Mouse (Mus musculus) urinary bladder, postnatal 14 days (tissue): ENCODE results near the gene Sh2b2.
"Not testable (repeated sequence)": the region's sequence is repeated elsewhere in the genome, so short reads cannot be mapped to it uniquely, and the experiment has no call there.

ENCODE experiments used
- DNase-seq: peaks from one replicate; pipeline ENCODE4 v3.0.0; 2021; ENCODE audit warnings: low spot score

Sh2b2 gene

DNA sequence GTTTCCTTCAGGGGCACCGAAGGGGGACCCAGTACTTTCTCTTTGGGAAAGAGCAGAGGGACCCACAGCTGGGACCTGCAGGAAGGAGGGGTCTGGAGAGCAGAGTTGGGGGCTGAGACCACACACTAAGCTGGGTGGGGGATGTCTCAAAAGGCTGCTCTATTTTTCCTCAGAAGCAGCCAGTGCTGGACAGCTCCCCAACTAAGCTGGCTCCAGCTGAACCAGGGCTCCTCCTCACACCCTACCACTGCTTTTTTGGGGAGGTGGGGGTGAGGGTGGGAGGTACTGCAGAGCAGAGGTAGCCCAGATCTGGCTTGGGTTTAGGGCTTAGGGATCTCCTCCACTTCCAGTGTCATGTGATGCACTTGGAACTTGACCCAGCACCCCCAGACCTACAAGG, 6.0 kb downstream of the Sh2b2 start:
- DNase-seq, result no peak

DNA sequence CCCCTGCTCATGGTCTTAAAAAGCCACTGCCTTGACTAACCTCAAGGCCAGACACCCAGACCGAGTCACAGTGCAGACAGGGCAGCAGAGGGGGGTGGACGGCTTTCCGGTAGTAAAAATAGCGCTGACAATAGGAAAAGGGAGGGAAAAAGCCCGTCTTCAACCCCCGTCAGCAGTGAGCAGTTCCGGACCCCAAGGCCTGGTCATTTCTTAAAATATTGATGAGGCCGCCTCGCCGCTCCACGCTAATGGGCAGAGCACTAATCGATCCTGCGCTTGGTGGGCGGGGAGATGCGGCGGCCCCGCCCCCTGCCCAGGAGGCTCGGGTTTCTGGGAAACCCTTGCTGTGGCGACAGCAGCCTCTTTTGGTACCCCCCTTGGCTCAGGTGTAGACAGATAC, 8.7 kb downstream of the Sh2b2 start:
- no peak for DNase-seq

DNA sequence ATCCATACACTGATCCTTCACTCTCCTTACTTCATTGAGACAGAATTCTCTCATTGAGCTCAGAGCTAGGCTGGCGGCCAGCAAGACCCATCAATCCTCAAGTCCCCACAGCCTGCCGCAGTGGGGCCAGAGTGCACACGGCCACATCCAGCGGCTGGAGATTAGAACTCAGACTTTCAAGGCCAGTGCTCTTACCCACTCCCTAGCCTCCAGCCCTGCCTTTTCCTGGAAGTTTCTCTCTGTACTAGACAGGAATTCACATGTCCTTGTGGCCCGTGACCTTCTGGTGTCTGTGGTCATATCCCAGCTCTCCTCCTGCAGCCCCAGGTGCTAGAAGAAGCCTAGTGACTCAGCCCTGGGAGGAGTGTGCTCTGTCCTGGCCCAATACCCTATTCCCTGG, 9.7 kb downstream of the Sh2b2 start:
- DNase-seq, result no peak

DNA sequence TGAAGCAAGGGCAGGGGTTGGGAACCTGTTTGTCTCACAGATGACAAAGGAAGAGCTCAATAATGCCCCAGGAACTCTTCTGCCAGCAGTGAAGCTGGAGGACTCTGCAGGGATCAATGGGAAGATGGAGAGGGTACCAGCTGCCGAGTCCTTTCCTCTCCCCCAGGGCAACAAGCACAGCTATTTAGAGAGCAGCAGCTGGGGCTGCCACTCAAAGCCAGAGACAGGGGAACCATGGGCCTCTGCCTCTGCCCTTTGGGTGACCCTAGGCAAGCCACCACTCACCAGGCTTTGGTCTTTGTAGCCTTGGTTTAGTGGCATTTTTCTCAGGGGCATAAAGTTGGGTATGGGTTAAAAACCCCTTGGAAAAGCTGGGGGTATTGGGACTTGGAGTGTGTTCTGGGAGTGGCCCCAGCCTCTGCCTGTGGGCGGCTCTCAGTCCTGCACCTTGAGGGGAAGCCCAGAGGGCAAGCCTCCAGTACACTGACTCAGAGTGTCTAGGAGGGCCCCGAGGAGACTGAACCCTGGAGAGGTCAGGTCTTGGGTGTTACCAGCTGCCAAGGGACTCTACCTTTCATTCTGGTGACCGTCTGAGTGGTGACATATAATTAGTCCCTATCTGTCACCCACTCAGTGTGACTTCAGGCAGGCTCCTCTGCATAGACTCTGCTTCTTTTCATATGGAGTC, 15.9 kb downstream of the Sh2b2 start:
- no peak for DNase-seq

DNA sequence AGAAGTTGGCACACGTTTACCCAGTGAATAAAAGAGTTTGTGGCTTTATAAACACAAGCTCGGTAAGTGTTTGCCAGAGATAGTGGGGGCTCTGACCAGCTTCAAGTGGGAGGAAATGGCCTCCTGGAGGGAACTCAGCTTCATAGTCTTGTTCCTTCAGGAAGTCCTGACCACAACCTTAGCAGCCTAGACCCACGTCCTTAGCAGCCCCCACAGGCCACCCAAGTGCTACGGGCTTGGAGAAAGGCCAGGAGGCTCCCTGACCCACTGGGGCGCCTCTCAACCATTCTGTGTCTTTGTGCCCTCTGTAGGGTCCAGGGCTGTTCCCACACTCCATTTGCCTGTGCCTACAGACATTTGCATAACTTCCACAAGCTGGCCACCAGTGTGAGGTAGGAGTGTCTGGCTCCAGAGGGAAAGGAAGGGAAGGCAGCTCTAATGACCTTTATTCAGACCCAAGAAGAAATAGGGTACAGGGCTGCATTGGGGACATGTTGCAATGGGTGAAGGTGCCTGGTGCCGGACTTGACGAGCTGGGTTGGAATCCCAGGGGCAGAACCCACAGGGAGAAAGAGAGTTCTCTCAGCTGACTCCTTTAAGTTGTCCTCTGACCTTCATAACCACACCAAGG, 20.0 kb downstream of the Sh2b2 start:
- no peak for DNase-seq

DNA sequence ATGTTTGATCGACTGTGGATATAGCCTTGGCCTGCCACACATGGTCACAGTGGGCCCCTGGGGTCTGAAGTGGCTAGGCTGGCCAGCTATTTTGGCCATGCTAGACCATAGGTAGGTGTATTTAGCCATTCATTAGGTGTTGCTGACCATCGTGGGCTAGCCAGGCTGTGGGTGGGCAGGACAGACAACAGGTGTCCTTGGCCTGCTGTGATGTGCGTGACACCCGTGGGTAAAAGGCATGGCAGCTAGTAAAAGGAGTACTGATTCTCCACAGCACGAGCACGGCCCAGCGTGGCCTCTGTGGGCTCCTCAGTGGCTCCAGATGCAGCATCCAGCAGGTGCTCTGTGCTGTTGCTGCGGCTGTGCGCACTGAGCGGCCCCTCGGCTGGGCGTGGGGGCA, 27.8 kb downstream of the Sh2b2 start:
- no peak for DNase-seq

DNA sequence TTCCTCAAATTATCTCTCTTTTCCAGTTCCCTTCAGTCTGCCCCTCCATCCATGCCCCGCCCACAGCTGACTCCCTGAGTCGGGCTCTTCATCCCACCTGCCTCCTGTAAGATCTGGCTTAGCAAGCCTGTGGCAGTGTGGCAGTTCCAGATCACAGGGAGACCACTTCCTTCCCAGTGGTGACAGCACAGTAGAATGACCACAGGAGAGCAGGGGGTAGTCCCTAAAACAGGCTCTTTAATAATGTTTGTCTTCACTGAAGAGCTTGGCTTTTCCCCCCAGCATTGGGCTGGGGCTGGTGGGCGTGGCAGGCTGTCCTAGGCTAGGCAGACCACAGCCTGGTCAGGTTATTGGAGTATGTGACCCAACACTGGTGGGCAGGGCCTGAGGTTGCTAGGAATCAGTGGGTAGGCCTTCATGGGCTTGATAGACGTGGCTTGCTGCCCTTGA, 28.4 kb downstream of the Sh2b2 start:
- no peak for DNase-seq

DNA sequence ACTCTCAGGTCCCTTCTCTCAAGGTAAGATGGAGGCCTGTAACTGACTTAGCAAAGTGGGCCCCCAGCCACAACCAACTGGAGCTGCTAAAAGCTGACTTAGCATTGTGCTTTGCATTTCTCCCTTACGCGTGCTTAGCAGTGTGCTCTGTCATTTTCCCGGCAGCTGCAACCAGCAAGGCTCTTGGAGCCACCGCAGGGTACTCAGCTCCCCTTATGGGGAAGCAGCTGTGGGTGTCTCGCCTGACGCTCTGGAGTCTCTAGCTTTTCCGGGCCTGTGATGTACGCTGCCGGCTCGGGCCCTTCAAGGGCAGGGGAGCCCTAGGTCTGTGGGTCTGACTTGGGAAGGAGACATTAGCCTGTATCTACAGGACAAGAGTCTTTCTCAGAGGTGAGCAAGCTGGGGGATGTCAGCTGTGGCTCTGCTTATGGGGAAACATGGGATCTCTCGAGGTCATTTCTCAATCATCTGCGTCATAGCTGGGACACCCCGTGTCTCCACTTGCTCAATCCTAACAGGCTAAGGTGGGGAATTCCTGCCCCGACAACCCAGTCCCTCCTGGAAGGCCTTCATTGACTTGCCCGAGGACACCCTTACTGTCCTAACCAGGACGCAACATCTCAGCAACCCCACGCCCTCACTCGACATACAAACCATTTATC, 29.2 kb downstream of the Sh2b2 start:
- DNase-seq, result no peak

DNA sequence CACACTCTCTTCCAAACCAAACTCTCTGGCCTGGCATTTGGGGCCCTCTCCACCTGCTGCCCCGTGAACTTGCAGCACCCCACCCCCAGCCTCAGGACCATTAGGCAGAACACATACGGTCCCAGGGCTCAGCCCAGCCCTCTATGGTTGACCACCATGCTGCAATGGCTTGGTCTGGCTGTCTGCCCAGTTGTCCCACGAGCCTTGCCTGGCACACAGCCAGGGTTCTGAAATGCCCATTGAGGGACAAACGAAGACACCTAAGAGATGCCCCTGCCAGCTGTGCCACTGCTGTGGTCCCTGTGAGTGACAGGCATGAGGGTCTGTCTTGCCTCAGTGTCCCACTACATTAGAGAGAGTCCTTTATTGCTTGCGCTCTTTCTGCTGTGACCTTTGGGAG, 30.4 kb downstream of the Sh2b2 start:
- DNase-seq, result no peak

DNA sequence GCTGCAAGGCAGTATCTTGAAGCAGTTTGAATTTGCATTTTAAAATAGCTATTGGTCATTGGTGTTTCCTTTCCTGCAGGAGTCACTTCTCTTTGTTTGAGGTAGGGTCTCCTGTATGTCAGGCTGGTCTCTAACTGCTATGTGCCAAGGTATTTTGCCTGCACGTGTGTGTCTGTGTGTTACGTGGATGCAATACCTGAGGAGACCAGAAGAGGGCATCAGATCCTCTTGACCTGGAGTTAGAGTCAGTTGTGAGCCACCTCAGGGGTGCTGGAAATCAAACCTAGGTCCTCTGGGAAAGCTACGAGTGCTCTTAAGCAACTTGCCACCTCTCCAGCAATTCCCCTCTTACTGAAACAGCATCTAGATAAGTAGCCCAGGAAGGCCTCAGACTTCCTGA, 31.1 kb downstream of the Sh2b2 start:
- no peak for DNase-seq

DNA sequence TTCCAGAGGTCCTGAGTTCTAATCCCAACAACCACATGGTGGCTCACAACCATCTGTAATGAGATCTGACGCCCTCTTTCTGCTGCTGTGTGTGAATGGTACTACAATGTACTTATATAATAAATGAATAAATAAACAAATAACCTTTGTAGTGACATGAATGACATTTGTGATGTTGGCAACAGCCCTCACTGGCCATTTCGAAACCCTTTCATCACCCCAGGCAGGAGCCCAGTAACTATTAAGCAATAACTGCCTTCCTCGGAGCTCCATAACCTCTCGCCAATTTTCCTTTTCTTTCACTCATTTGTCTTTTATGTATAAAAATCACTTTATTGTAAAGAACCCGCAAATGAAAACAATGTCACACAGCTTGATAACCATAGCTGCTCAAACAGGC, 32.6 kb downstream of the Sh2b2 start:
- DNase-seq, result no peak

DNA sequence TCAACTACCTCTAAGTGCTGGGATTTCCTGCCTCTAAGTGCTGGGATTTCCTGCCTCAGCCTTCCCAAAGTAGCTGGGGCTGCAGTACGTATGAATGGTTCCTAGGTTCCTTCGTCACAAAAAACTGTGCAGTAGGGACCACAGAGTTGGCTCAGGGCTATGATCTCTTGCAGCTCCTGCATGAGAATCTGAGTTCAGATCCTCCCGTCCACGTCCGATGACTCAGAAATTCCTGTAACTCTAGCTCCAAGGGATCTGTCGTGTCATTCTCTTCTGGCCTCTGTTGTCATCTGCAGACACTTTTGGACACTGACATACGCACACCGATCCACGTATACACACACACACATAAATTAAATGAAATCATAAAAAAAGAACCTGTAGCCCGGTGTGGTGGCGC, 33.6 kb downstream of the Sh2b2 start:
- no peak for DNase-seq

DNA sequence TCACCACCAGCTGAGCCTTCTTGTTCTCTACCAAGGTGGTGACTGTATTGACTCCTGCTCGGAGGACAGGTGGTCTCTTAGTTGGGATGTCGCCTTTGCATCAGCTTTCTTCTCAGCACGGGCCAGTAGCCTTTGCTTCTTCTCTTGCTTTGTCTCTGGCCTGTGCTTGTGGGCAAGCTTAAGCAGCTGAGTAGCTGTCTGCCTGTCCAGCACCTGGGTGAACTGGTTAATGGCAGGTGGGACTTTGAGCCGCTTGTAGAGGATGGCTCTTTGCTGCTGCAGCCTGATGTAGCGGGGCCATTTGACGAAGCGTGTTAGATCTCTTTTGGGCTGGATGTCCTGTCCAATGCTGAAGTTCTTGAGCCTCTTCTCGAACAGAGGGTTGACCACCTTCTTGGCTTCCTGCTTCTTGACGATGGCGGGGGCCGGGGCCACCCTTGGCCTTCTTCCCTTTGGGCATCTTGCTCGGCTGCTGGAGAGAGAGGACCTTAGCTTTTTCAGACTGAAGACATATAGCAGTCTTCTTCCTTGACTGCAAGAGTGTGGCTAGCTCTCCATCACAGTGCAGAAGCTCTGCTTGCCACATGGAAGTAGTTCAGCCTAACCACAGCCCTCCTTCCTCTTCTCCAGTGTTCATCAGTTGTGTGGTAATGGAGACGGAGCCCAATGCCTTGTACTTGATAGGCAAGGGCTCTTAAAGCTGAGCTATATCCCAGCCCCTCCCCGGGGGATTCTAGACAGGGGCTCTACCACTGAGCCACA, 34.8 kb downstream of the Sh2b2 start:
- not testable (repeated sequence) for DNase-seq

DNA sequence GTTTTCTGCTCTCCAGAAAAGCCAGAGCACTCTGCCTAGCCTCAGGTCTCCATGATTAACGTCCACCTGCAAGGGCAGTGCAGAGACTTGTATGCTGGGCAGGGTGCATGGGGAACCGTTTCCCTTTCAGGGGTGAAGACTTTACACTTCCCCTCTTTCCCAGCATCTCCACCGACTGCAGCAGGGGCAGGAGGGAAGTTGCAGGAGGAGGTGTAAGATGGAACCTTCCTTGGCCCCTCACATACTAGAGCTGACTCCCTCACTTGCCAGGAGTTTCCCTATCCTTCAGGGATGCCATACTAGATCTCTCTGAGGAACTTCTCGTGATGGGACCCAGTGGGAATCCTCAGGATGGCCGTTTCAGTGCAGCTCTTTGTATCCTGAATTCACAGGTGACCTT, 35.8 kb downstream of the Sh2b2 start:
- DNase-seq, result no peak

DNA sequence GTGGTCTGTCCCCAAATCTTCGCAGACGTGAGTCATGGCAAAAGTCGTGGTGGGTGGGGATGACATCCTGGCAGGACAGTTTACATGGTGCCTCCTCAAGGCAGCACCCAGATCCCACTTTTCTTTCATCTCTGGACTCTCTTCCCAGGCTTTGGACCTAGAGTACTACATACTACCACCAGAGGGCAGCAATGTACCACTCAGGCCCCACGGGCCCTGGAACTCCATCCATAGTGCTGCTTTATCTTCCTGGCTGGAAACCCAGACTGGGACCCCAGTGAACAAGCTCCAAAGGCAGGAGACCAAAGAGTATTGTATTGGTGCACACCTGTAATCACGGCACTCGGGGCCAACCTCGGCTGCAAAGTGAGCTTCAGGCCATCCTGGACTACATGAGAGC, 44.5 kb downstream of the Sh2b2 start:
- peak; percentile 61 for DNase-seq

DNA sequence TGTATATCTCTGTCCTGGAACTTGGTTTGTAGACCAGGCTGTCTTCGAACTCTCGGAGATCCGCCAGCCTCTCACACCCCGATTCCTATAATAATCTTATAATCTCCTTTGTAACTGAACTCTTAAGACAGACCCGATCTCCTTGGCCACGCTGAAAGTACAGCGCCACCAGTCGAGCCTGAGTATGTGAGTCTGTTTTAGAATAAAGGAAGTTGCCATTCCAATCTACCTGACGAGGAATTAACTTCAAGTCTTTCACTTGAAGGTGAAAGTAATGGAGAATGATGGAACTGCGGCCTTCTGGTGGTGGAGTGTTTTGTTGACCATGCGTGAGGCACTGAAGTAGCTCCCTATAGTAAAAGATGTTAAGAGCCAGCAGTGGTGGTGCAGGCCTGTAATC, 46.8 kb downstream of the Sh2b2 start:
- no peak for DNase-seq

DNA sequence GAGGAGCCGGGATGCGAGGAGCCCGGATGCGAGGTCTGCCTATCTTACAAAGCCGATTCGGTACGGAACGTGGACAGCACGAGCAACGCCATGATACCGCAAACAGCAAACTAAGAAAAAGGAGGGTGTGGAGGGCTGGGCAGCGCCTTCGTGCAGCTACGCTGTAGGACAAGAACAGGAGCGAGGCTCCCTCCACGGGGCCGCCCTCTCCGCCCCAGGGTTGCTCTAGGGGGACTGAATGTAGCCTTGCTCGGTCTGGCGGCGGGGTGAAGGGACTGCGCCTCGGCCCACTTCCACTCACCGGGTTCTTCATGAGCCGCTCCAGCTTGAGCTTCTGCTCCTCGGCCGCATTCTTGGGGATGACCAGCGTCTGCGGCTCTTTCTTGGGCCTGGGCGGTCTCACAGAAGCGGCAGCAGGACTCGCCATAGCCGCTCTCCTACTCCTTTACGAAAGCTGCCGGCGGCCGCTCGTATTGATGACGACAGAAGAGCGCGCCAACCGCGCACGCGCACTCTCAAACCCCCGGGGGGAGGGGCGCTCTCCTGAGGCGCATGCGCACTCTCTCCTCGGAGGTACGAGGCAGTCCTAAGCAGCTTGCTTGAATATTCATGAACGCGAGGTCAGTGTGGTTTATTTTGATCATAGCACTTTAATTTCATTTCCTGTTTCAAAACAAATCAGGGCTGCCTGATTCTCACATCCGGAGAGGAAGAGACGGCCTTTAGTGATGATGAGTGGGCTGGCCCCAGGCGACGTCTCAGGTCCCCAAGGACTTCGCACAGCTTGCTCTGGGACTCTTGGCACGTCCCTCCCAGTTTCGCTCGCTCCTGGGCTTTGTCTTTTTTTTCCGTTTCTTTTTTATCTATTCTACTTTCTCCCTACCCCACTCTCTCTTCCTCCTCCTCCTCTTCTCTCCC, 47.6 kb downstream of the Sh2b2 start, which contains the start of gene Prkrip1:
Gene Prkrip1 (minus strand): TSS at position 490 of the 918 bp plus-strand sequence.
- peak; percentile 91 for DNase-seq

DNA sequence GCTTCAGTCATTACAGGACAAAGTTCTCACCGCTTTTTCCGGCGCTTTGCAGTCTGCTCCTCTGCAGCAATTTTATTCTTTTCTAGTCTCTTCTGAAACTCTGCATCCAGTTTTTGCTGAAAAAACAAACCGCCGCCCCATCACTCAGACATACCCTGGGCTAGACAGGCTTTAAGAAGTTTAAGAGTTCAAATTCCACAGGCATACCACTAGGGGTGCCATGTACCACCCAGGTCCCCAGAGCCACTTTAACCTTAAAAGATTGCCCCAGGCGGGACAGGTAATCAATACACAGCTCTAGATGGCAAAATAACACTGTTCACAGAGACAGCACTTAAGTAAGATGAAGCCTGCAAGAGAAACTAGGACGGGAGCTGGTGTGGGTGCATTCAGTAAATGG, 54.5 kb downstream of the Sh2b2 start:
- no peak for DNase-seq

DNA sequence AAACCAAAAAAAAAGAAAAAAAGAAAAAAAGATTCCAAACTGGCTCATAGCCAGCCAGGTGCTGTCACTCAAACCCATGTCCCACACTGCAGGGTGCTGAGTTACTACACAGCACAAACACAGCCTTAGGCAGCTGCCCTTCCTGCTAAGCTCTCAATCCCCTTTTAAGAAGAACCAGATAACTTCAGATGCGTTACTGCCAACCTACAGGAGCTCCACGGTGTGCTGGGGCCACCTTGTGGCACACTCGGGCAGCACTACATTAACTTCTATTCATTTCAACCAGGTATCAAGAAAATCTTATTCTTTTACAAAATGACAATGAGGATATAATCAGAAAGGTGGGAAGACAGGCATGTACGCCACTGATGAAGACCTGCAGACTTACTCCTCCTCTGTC, 59.6 kb downstream of the Sh2b2 start:
- DNase-seq, result peak; percentile 60

DNA sequence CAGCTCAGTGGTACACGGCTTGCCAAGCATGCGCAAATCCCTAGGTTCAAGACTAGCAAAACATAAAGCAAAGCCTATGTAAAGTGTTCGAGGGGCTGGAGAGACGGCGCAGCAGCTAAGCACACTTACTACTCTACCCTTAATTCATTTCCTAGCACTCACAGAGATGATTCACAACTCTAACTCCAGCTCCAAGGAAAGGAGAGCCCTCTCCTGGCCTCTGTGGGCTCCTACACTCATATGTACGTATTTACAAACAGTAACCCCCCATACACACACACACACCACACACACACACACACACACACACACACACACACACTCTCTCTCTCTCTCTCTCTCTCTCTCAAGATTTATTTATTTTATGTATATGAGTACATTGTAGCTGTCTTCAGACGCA, 62.6 kb downstream of the Sh2b2 start:
- no peak for DNase-seq

DNA sequence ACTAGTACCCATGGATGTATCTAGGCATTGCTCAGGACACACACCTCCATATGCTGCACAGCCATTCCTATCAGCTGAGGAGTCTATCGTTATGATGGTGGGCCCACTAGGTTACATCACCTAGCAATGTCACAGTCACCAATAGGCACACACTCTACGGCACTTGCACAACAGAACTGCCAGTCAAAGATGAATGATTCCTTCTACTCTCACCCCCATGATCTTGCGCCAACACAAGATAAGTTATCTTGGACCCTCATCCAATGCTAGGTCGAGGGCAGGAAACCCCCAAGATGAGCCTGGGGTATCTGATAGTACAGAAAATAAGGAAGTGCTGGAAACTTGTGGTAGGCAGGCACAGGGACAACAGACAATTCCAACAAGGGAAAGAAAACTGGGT, 63.5 kb downstream of the Sh2b2 start:
- no peak for DNase-seq

DNA sequence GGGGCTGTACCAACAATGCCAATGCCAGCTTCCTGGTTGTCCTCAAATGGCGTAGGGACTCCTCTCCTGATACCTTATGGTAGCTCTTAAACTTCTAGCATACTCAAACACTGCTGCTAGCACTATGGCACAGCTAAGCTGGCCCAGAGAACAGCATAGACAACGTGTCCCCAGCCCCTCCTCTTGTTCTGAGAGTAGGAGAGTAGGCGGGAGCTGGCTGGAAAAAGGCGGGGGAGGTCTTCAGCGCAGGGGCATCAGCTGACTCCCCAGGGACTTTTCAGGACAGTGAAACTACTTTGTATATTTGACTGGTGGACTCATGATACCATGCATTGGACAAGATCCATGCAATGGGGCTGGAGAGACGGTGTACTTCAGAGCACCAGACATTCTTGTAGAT, 64.3 kb downstream of the Sh2b2 start:
- no peak for DNase-seq
